Mouse (Mus musculus) heart, postnatal 14 days (tissue): Measurements from ENCODE around the gene Plcb1. TPM values are rescaled to one million over a fixed set of nuclear protein-coding genes. Genes with fewer than 3 reads are reported as not detected.

ENCODE experiments used
- DNase-seq, 2 experiments: peaks; one replicate each; pipeline ENCODE4 v3.0.0; 2021 to 2022
- intact Hi-C: fragments of 180-260 bp; cut with DNase I; formaldehyde crosslinking; loops from one replicate; pipeline ENCODE4 v1.15.1; 2025
- long read RNA-seq, 2 experiments: library from polyadenylated mRNA; stranded (forward); transcript quantifications; one replicate each; pipeline ENCODE4 v2.0.0; 2021
- total RNA-seq, 2 experiments: library from RNA; stranded (reverse); gene quantifications; 2 replicates each; pipeline ENCODE4 v1.2.3; 2021

The Plcb1 gene
- total RNA-seq, result 1 to 10 TPM; 8.6 TPM
- long read RNA-seq, experiment 1, partial matches to known transcripts, result 0 of 1 reads
- long read RNA-seq, experiment 1, other reads (novel, unspliced or antisense), result 1 of 1 reads
- long read RNA-seq, experiment 2, partial matches to known transcripts, result 2 of 2 reads
- long read RNA-seq, experiment 2, other reads (novel, unspliced or antisense), result 0 of 2 reads

- intact Hi-C loops, result loop anchor here (1.0 to 10.0 kb wide), 6 partner anchors 104 to 538 kb away; no protein-coding TSS in a partner anchor
- peak; percentile 89 for DNase-seq
Observed at GRCm38 (mm10) chr2:134785970-134786855, at the start of gene Plcb1. TSS of gene Plcb1 (plus strand) at chr2:134786067.

- intact Hi-C loops, result no loop called here
- no peak for DNase-seq
Observed at GRCm38 (mm10) chr2:134755537-134755936, 30.3 kb upstream of the Plcb1 start.

DNA sequence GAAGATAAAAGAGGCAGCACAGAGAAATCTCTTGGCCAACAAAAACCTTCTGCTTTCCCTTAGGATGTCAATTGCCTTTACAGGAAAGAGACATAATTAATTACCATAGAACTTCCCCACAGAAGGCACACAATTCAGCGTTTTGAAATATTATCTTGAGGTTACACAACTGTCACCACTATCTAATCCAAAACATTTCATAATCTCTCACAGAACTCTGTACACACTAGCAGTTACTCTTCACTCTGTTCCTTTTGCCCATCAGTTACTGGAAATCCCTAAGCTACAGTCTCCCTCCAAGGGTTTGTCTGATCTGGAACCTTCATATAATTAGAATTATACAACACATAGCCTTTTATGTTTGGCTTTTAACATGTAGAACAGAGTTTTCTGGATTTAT, 29.8 kb upstream of the Plcb1 start:
- intact Hi-C loops, result no loop called here
- no peak for DNase-seq

DNA sequence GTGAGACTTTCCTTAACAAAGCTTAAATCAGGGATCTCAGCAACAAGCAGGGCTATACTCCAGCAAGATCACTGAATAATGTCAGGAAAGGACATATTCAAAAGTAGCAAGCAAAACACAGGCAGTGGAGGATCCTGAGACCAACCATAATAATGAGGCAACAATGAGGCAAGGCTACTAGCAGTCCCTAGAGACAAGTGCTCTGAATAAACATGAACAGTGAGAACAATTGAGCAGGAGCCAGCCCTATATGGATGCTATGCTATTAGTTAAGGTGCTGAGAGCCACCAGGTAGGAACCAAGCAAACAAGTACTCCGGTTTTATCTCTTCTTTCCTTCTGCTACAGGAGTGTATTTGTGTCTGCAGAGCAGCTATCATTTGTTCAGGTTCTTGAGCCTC, 24.8 kb upstream of the Plcb1 start:
- intact Hi-C loops, result no loop called here
- DNase-seq, result no peak

GRCm38 (mm10) chr2:134763406-134763990, 22.4 kb upstream of the Plcb1 start:
- intact Hi-C loops, result no loop called here
- DNase-seq, result no peak

GRCm38 (mm10) chr2:134764506-134764905, 21.4 kb upstream of the Plcb1 start:
- no peak for DNase-seq
- intact Hi-C loops, result no loop called here

- no peak for DNase-seq
- intact Hi-C loops, result loop anchor here (10.0 kb wide), 1 partner anchor 235 kb away; no protein-coding TSS in a partner anchor
Observed at GRCm38 (mm10) chr2:134779826-134780225, 6.0 kb upstream of the Plcb1 start.

DNA sequence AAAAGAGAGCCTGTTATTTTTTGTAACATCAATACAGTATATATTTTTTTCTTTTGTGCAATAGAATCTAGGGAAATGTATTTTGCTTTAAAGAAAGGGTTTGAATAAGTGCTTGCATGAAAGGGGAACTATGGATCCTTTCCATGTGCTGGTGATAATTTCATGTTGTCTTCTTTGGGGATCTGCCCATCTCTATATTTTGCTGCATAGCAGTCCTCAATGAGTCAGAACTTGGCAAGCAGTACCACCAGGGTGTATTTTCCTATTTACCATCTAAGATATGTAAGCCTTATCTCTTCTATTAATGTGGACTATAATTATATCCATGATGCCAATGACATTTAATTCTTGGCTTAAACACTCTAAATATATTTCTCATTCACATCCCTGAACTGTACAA, 5.6 kb upstream of the Plcb1 start:
- no peak for DNase-seq
- intact Hi-C loops, result loop anchor here (10.0 kb wide), 1 partner anchor 236 kb away; no protein-coding TSS in a partner anchor

DNA sequence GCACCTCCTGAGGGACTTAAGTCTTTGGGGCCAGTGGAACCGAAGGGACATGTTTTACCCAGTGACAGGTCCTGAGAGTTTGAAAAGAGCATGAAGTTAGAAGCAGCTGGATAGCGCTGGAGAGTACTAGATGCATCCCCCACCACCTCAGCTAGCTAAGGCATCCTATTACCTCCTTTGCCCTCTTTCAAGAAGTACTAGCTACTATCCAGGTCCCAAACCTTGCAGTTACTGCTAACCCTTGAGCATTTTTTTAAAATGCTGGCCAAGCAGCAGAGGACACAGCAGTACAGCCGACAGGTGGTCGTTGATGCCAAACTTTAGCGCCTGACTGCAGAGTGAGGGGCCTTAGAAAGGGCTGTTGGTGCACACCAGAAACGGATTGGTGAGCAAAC, 986 bp downstream of the Plcb1 start:
- intact Hi-C loops, result loop anchor here (1.0 to 10.0 kb wide), 6 partner anchors 105 to 537 kb away; no protein-coding TSS in a partner anchor
- DNase-seq, result peak in 1 of 2 experiments; percentile 2

- peak in 1 of 2 experiments; percentile 1 for DNase-seq
- intact Hi-C loops, result loop anchor here (2.0 to 10.0 kb wide), 5 partner anchors 105 to 495 kb away; no protein-coding TSS in a partner anchor
Observed at GRCm38 (mm10) chr2:134787336-134788095, 1.6 kb downstream of the Plcb1 start.

DNA sequence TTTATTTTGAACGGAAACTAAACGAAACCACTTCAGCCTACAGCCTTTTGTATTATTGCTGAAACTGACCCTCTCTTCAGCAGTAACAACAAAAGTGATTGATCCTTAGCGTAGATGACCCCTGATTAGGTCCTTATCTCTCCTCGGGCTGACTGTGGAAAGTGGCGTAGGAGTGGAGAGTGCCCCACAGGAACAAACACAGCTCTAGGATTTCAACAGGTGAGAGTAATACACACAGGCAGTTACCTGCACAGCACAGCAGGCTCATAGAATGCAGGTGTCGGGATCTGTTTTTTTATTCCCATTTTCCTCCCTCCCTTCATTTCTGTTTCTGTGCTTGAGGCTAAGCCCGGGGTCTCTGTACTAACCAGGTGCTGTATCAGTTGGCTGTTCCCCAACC, 7.1 kb downstream of the Plcb1 start:
- intact Hi-C loops, result no loop called here

DNA sequence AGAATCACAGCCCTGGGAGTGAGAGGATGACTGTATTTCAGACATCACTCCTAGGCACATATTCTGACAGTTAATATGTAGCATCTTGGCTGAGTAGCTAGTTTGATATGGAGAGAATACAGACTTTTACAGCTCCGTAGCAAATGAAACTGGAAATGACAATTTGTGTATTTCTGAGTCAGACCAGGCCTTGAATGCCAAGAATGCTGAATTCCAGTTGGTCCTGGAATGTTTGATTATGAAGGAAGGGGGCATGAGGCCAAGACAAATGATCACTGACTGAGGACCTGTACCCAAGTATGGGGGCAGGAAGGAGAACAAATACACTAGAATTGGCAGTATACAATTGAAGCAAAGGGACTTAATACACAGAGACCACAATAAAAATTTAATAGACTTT, 14.4 kb downstream of the Plcb1 start:
- DNase-seq, result peak in 1 of 2 experiments; percentile 5
- intact Hi-C loops, result no loop called here

More for the DNA sequence above, 7.1 kb downstream of the Plcb1 start:
- no peak for DNase-seq

- intact Hi-C loops, result no loop called here
- DNase-seq, result peak; percentile 16 to 22
Observed at GRCm38 (mm10) chr2:134816383-134816782, 30.5 kb downstream of the Plcb1 start.

- no peak for DNase-seq
- intact Hi-C loops, result no loop called here
Observed at GRCm38 (mm10) chr2:134817058-134817840, 31.4 kb downstream of the Plcb1 start.

DNA sequence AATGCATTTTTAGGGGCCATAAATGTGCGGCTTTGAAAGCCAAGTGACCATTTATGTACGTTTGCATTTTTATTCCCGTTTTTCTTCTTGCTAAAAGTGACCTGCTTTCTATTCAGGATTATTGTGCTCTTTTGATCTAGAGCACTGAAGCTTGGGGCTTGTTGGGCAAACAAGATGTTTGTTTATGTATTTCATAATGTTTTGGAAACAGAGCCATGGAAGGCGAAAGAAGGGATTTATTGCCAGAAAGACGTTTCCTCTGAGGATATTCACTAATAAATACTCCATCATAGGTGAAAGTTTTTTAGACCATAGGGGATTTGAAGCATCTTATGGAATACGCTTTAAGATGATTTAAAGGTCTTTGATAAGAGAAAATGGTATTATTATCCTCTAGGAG, 35.3 kb downstream of the Plcb1 start:
- intact Hi-C loops, result no loop called here
- no peak for DNase-seq

GRCm38 (mm10) chr2:134825645-134826044, 39.8 kb downstream of the Plcb1 start:
- DNase-seq, result no peak

GRCm38 (mm10) chr2:134826111-134827005, 40.5 kb downstream of the Plcb1 start:
- DNase-seq, result no peak
- intact Hi-C loops, result no loop called here

More at GRCm38 (mm10) chr2:134825645-134826044, 39.8 kb downstream of the Plcb1 start:
- intact Hi-C loops, result no loop called here

GRCm38 (mm10) chr2:134827778-134828487, 42.1 kb downstream of the Plcb1 start:
- intact Hi-C loops, result no loop called here
- no peak for DNase-seq
